Mouse (Mus musculus): ENCODE data around the gene Coq10b. TPM values are rescaled to one million over a fixed set of nuclear protein-coding genes. Genes with fewer than 3 reads are reported as not detected.
A peak's percentile ranks its signal among the peaks of the same experiment; 100 is the strongest.
"Not testable (repeated sequence)": the region's sequence is repeated elsewhere in the genome, so short reads cannot be mapped to it uniquely, and the experiment has no call there.

The Coq10b gene
- 22.1 TPM in 2 replicates for polyA plus RNA-seq (2015; fragmentation: Nextera tagmentation; extraction: Ambion mirVana)

GRCm38 (mm10) chr1:55052355-55052953 is at the start of gene Coq10b:
TSS of gene Coq10b (plus strand) at chr1:55052770.
- Histone ChIP-seq H3K4me3 (peak within 1 kb of the TSS; percentile 84), H3K4me2 (replicated peaks) (peak within 1 kb of the TSS; percentile 82), H3K27me3 (peaks cover 4% of the 10 kb centered on the region; the same call in 1 of the 2 replicates), H3K27ac (peak within 1 kb of the TSS; percentile 52; the same call in 1 of the 2 replicates), H3K36me3 (peaks cover 9% of the 10 kb centered on the region), H3K9me3 (no peaks in the 10 kb centered on the region), H3K9ac (peak within 1 kb of the TSS; percentile 78), H3K4me1 (peaks cover 10% of the 10 kb centered on the region)
- peak; percentile 100 for ATAC-seq (ENCODE audit: low FRiP score, low read depth)
- under 1% methylated on average over 45 of the region's 46 CpGs for WGBS

GRCm38 (mm10) chr1:55008313-55008712 is 44.3 kb upstream of the Coq10b start:
- not testable (repeated sequence) for H3K9me3 ChIP-seq; H3K4me3 ChIP-seq; ATAC-seq (ENCODE audit: low FRiP score, low read depth); H3K27me3 ChIP-seq; H3K27ac ChIP-seq; H3K4me1 ChIP-seq; H3K9ac ChIP-seq; H3K4me2 ChIP-seq (replicated peaks)
- H3K36me3 ChIP-seq, result peaks cover 79% of the 10 kb centered on the region
- 90% methylated on average over 2 of the region's 2 CpGs for WGBS

- no peak for ATAC-seq (ENCODE audit: low FRiP score, low read depth)
- Histone ChIP-seq H3K4me2 (replicated peaks) (no peak overlapping the region), H3K4me3 (no peak overlapping the region), H3K4me1 (no peaks in the 10 kb centered on the region), H3K27me3 (no peaks in the 10 kb centered on the region), H3K36me3 (peaks cover 80% of the 10 kb centered on the region), H3K9me3 (no peaks in the 10 kb centered on the region), H3K27ac (no peak overlapping the region), H3K9ac (no peak overlapping the region)
- WGBS, result 68% methylated on average over 3 of the region's 3 CpGs
Observed at GRCm38 (mm10) chr1:55012513-55012912, 40.1 kb upstream of the Coq10b start.

- Histone ChIP-seq H3K27me3 (no peaks in the 10 kb centered on the region), H3K9me3 (no peaks in the 10 kb centered on the region), H3K27ac (no peak overlapping the region), H3K36me3 (peaks cover 25% of the 10 kb centered on the region), H3K4me3 (no peak overlapping the region), H3K9ac (no peak overlapping the region), H3K4me2 (replicated peaks) (no peak overlapping the region), H3K4me1 (peaks cover 10% of the 10 kb centered on the region)
- ATAC-seq (ENCODE audit: low FRiP score, low read depth), result no peak
Observed at GRCm38 (mm10) chr1:55021907-55022306, 30.7 kb upstream of the Coq10b start.

GRCm38 (mm10) chr1:55025656-55026430 is 26.7 kb upstream of the Coq10b start:
- Histone ChIP-seq H3K36me3 (peaks cover 4% of the 10 kb centered on the region; the same call in 1 of the 2 replicates), H3K9me3 (no peaks in the 10 kb centered on the region), H3K4me2 (replicated peaks) (peak overlapping the region; percentile 78), H3K4me1 (peaks cover 10% of the 10 kb centered on the region), H3K4me3 (peak overlapping the region; percentile 95), H3K27me3 (no peaks in the 10 kb centered on the region), H3K27ac (peak overlapping the region; percentile 92; the same call in 1 of the 2 replicates), H3K9ac (peak overlapping the region; percentile 99)
- 12% methylated on average over 10 of the region's 10 CpGs for WGBS
- ATAC-seq (ENCODE audit: low FRiP score, low read depth), result no peak

GRCm38 (mm10) chr1:55026444-55027252 is 25.9 kb upstream of the Coq10b start:
- Histone ChIP-seq H3K4me3 (peak overlapping the region; percentile 95), H3K4me1 (peaks cover 10% of the 10 kb centered on the region), H3K36me3 (peaks cover 4% of the 10 kb centered on the region; the same call in 1 of the 2 replicates), H3K9me3 (no peaks in the 10 kb centered on the region), H3K4me2 (replicated peaks) (peak overlapping the region; percentile 78), H3K27me3 (no peaks in the 10 kb centered on the region), H3K27ac (peak overlapping the region; percentile 92), H3K9ac (peak overlapping the region; percentile 99)
- WGBS, result under 1% methylated on average over 55 of the region's 55 CpGs
- peak; percentile 60 for ATAC-seq (ENCODE audit: low FRiP score, low read depth)

GRCm38 (mm10) chr1:55027253-55027801 is 25.2 kb upstream of the Coq10b start, which contains the start of gene Sf3b1:
TSS of gene Sf3b1 (minus strand) at chr1:55027481.
- 1% methylated on average over 46 of the region's 46 CpGs for WGBS
- H3K4me3 ChIP-seq, result peak within 1 kb of the TSS; percentile 95
- peak; percentile 98 for ATAC-seq (ENCODE audit: low FRiP score, low read depth)

GRCm38 (mm10) chr1:55027966-55028365 is 24.6 kb upstream of the Coq10b start:
- ATAC-seq (ENCODE audit: low FRiP score, low read depth), result no peak
- Histone ChIP-seq H3K4me3 (peak overlapping the region; percentile 95), H3K36me3 (peaks cover 1% of the 10 kb centered on the region; the same call in 1 of the 2 replicates), H3K27ac (no peak overlapping the region), H3K4me2 (replicated peaks) (peak overlapping the region; percentile 60), H3K9ac (peak overlapping the region; percentile 66; the same call in 1 of the 2 replicates), H3K9me3 (no peaks in the 10 kb centered on the region), H3K4me1 (peaks cover 10% of the 10 kb centered on the region), H3K27me3 (no peaks in the 10 kb centered on the region)
- WGBS, result 85% methylated on average over 1 of the region's 1 CpGs

More at GRCm38 (mm10) chr1:55027253-55027801, 25.2 kb upstream of the Coq10b start, which contains the start of gene Sf3b1:
- H3K4me1 ChIP-seq, result peaks cover 10% of the 10 kb centered on the region
- peak within 1 kb of the TSS; percentile 99 for H3K9ac ChIP-seq
- H3K4me2 ChIP-seq (replicated peaks), result peak within 1 kb of the TSS; percentile 78
- H3K27ac ChIP-seq, result peak within 1 kb of the TSS; percentile 92
- no peaks in the 10 kb centered on the region for H3K27me3 ChIP-seq
- H3K36me3 ChIP-seq, result peaks cover 4% of the 10 kb centered on the region; the same call in 1 of the 2 replicates
- H3K9me3 ChIP-seq, result no peaks in the 10 kb centered on the region

- no peak for ATAC-seq (ENCODE audit: low FRiP score, low read depth)
- no peaks in the 10 kb centered on the region for H3K27me3 ChIP-seq
- H3K27ac ChIP-seq, result no peak overlapping the region
- WGBS, result 89% methylated on average over 11 of the region's 11 CpGs
- peaks cover 10% of the 10 kb centered on the region for H3K4me1 ChIP-seq
- H3K9ac ChIP-seq, result no peak overlapping the region
- no peaks in the 10 kb centered on the region for H3K9me3 ChIP-seq
- no peak overlapping the region for H3K4me3 ChIP-seq
- no peak overlapping the region for H3K4me2 ChIP-seq (replicated peaks)
- H3K36me3 ChIP-seq, result no peaks in the 10 kb centered on the region
Observed at GRCm38 (mm10) chr1:55028512-55029249, 23.9 kb upstream of the Coq10b start.

GRCm38 (mm10) chr1:55029446-55029845 is 23.1 kb upstream of the Coq10b start:
- 65% methylated on average over 4 of the region's 4 CpGs for WGBS
- Histone ChIP-seq H3K27ac (no peak overlapping the region), H3K9me3 (no peaks in the 10 kb centered on the region)

More at GRCm38 (mm10) chr1:55029446-55029845, 23.1 kb upstream of the Coq10b start:
- Histone ChIP-seq H3K4me1 (peaks cover 10% of the 10 kb centered on the region), H3K9ac (no peak overlapping the region), H3K27me3 (no peaks in the 10 kb centered on the region), H3K36me3 (no peaks in the 10 kb centered on the region), H3K4me3 (no peak overlapping the region), H3K4me2 (replicated peaks) (no peak overlapping the region)
- ATAC-seq (ENCODE audit: low FRiP score, low read depth), result no peak
